Mouse (Mus musculus) lung, embryonic 15.5 days (tissue): ENCODE data around the gene Kcnv2. TPM values are rescaled to one million over a fixed set of nuclear protein-coding genes. Genes with fewer than 3 reads are reported as not detected.

Experiments used
- ATAC-seq: fragments of 200-750 bp; cut with Nextera tagmentation; 2 replicates; pipeline ENCODE4 v1.8.0; 2017; ENCODE audit warnings: moderate number of reproducible peaks, borderline replicate concordance; ENCODE audit not compliant: low FRiP score, low TSS enrichment; ENCODE audit errors: extremely low read depth
- H3K27ac ChIP-seq: fragments of 300-500 bp; sonication (generic); 2 replicates; pipeline ENCODE4 v1.5.1; 2015; ENCODE audit warnings: moderate library complexity, mild to moderate bottlenecking, inconsistent platforms
- H3K27me3 ChIP-seq: fragments of 300-500 bp; sonication (generic); 2 replicates; pipeline ENCODE4 v1.6.1; 2015; ENCODE audit warnings: inconsistent platforms
- H3K36me3 ChIP-seq: fragments of 300-500 bp; sonication (generic); 2 replicates; pipeline ENCODE4 v1.6.1; 2015; ENCODE audit warnings: inconsistent platforms
- H3K4me1 ChIP-seq: fragments of 300-500 bp; sonication (generic); 2 replicates; pipeline ENCODE4 v1.6.1; 2015; ENCODE audit warnings: inconsistent platforms
- H3K4me2 ChIP-seq: fragments of 300-500 bp; sonication (generic); 2 replicates; pipeline ENCODE4 v1.6.1; 2015; ENCODE audit warnings: inconsistent platforms, mild to moderate bottlenecking, moderate library complexity
- H3K4me3 ChIP-seq: fragments of 300-500 bp; sonication (generic); 2 replicates; pipeline ENCODE4 v1.5.1; 2015; ENCODE audit warnings: mild to moderate bottlenecking, inconsistent platforms
- H3K9ac ChIP-seq: fragments of 300-500 bp; sonication (generic); 2 replicates; pipeline ENCODE4 v1.6.1; 2015; ENCODE audit warnings: inconsistent platforms
- H3K9me3 ChIP-seq: fragments of 300-500 bp; sonication (generic); 2 replicates; pipeline ENCODE4 v1.6.1; 2016; ENCODE audit warnings: inconsistent platforms
- WGBS: fragments of 180-500 bp; shearing (Covaris S2); methylation state at CpG from one replicate; pipeline ENCODE4 v1.1.7; 2015; 5-methylcytosine and 5-hydroxymethylcytosine counted together
- polyA plus RNA-seq: library from polyadenylated mRNA; unstranded; fragments of >200 nt; fragmentation: Nextera tagmentation; extraction: Ambion mirVana; gene quantifications from 2 replicates; pipeline ENCODE4 v1.2.1, GENCODE M21; 2015

Gene Kcnv2
- polyA plus RNA-seq, 1 experiment from 2014 or later, result 0.05 TPM

DNA sequence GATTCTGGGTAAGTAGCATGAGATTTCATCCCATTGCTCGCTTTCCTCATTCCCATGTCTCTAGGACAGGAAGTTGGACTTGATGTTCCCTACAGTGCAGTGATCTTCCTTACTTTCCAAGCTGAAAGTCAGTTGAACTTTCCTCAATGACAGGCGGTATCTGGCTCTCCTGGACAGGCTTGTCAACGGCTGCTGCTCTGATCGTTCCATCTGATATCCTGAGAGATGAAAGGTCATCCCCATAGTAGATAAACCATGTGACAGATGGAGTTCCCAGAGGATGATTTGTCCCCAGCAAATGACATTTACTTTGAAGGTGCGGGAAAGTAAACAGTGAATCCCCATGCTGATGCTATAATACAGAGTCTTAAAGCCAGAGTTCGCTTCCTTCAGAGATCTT, 3.2 kb downstream of the Kcnv2 start:
- H3K27me3 ChIP-seq, result no peaks in the 10 kb centered on the region
- 47% methylated on average over 6 of the region's 6 CpGs for WGBS
- no peak overlapping the region for H3K9ac ChIP-seq
- no peak overlapping the region for H3K4me2 ChIP-seq
- H3K9me3 ChIP-seq, result no peaks in the 10 kb centered on the region
- no peak overlapping the region for H3K27ac ChIP-seq
- H3K36me3 ChIP-seq, result no peaks in the 10 kb centered on the region
- no peak overlapping the region for H3K4me3 ChIP-seq
- 0 out of 2 replicates have a peak, but pooled peaks cover 6% of the 10 kb centered on the region for H3K4me1 ChIP-seq
- no peak for ATAC-seq

DNA sequence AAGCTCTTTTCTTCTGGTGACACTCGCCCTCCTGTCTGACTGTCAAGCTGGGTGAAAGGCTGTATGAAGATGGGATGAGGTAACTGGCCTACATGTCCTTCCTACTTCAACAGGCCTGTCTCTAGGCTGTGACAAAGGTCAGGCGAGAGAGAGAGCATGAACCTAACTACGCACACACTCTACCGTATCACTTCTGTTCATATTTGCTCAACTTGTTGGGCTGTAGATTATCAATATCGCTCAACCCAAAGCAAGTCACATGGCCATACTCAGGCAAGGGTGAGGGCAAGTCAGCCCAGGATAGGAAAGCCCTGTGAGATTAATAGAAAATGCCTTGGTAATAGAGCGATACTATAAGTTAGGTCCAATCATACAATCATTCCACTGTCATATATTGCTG, 5.2 kb downstream of the Kcnv2 start:
- no peak for ATAC-seq
- 80% methylated on average over 6 of the region's 6 CpGs for WGBS
- H3K36me3 ChIP-seq, result no peaks in the 10 kb centered on the region
- H3K9ac ChIP-seq, result no peak overlapping the region
- no peak overlapping the region for H3K4me2 ChIP-seq
- H3K4me1 ChIP-seq, result 0 out of 2 replicates have a peak, but pooled peaks cover 11% of the 10 kb centered on the region
- no peak overlapping the region for H3K4me3 ChIP-seq
- no peaks in the 10 kb centered on the region for H3K27me3 ChIP-seq
- H3K9me3 ChIP-seq, result no peaks in the 10 kb centered on the region
- H3K27ac ChIP-seq, result no peak overlapping the region

DNA sequence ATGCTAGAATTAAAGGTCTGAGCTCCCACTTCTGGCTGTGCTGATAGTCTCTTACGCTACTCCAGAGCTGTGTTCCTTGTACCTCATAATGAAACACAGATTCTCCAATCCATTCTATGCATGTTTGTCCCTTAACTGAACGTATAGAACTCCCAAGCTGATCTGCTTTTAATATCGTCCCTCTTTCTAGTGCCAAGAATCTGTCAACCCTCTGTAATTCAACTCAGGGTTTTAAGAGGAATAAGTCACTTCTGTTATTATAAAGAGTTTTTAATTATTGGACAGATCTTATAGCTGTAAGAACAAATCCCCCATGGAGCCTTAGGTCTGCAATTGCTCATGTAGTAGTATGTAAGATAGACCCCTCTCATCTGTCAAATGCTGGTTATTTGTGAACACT, 5.8 kb downstream of the Kcnv2 start:
- H3K4me3 ChIP-seq, result no peak overlapping the region
- no peak overlapping the region for H3K27ac ChIP-seq
- 0 out of 2 replicates have a peak, but pooled peaks cover 11% of the 10 kb centered on the region for H3K4me1 ChIP-seq
- no peaks in the 10 kb centered on the region for H3K9me3 ChIP-seq
- H3K27me3 ChIP-seq, result no peaks in the 10 kb centered on the region
- H3K36me3 ChIP-seq, result no peaks in the 10 kb centered on the region
- no peak for ATAC-seq
- 53% methylated on average over 3 of the region's 3 CpGs for WGBS
- no peak overlapping the region for H3K4me2 ChIP-seq
- H3K9ac ChIP-seq, result no peak overlapping the region

DNA sequence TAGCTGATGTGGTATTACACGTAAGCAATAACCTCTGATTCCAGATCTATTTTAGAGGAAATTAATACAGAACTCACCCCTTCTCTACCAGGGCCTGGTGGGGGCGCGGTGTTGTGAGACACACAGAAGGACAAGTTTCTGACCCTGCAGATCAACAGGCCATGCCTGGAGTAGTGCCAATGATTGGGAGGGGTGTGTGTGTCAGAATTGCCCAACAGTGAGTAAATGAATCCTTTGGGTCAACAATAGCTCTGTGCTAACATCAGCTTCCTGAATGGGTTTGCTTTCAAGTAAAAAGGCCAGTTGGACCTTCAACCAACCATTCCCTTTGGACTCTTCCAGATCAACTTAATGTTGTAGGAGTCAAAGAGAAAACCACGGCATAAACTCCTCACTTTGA, 6.3 kb downstream of the Kcnv2 start:
- Histone ChIP-seq H3K27me3 (no peaks in the 10 kb centered on the region), H3K9me3 (no peaks in the 10 kb centered on the region), H3K9ac (no peak overlapping the region), H3K4me2 (no peak overlapping the region), H3K36me3 (no peaks in the 10 kb centered on the region), H3K27ac (no peak overlapping the region), H3K4me3 (no peak overlapping the region), H3K4me1 (0 out of 2 replicates have a peak, but pooled peaks cover 11% of the 10 kb centered on the region)
- WGBS, result 65% methylated on average over 4 of the region's 4 CpGs
- no peak for ATAC-seq

DNA sequence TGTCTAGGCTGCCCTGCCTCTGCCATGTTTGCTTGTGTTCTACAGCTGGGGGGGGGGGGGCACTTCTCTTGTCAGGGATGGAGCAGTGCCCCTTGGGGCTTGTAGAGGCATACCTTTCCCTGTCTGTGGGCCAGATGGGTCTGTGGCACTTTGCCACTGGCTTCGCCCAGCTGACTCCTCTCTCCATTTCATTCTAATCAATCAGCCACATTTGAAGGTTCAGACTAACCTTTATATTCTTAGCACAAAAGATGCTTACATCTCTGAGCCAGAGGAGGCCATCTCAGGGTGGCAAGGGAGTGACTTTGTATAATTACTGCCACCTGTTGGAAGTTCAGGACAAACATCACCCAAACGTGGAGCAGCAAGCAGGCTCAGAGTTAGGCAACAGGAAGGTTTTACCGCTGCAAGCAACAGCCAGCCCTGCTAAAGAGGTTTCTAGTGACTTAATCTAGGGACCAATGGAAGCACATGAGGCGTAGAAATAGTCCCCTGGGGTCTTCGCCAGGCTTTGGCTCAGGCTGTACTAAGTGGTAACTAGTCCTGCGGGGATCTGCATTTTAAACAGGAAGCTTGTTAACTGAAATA, 9.9 kb downstream of the Kcnv2 start:
- 0 out of 2 replicates have a peak, but pooled peaks cover 11% of the 10 kb centered on the region for H3K4me1 ChIP-seq
- H3K36me3 ChIP-seq, result no peaks in the 10 kb centered on the region
- no peak overlapping the region for H3K4me2 ChIP-seq
- H3K9me3 ChIP-seq, result no peaks in the 10 kb centered on the region
- H3K27me3 ChIP-seq, result no peaks in the 10 kb centered on the region
- H3K4me3 ChIP-seq, result no peak overlapping the region
- H3K9ac ChIP-seq, result no peak overlapping the region
- 59% methylated on average over 6 of the region's 6 CpGs for WGBS
- no peak for ATAC-seq
- H3K27ac ChIP-seq, result no peak overlapping the region

DNA sequence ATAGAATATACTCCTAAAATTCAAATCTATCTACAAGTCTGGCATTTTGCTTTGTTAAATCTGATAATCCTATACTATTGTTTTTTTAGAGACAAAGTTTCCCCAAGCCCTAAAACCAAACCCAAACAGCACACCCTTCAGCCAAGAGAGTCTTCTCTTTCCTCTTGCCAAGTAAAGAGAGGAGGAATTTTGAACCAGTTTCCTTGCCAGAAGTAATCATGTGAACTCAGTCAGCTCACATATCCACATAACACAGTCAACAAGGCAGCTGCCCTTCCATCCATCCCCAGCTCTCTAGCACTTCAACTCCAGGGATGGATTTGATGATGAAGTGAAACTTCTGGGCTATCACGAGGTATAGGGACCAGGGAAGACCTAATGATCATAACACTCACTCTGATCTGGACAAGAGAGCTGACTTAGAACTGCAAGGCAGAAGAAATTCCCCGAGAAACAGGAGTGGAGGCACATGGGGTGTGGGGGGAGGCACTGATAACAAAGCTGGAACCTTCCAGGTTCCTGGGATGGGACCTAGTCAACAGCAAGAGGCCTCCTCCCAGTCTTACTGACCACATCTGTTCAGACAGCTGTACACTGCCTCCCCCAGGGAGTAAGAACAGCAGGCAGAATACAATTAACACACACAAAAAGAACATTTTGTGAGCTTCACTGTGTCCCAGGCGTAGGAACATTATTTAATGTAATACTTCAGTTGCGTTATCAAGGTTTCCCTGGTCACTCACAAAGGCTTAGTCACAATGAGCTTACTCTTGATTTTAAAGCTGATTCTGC, 13.9 kb downstream of the Kcnv2 start:
- H3K4me3 ChIP-seq, result no peak overlapping the region
- 69% methylated on average over 4 of the region's 4 CpGs for WGBS
- no peaks in the 10 kb centered on the region for H3K36me3 ChIP-seq
- no peak overlapping the region for H3K9ac ChIP-seq
- no peak overlapping the region for H3K27ac ChIP-seq
- no peak for ATAC-seq
- no peaks in the 10 kb centered on the region for H3K27me3 ChIP-seq
- no peak overlapping the region for H3K4me2 ChIP-seq
- 0 out of 2 replicates have a peak, but pooled peaks cover 5% of the 10 kb centered on the region for H3K4me1 ChIP-seq
- H3K9me3 ChIP-seq, result no peaks in the 10 kb centered on the region

DNA sequence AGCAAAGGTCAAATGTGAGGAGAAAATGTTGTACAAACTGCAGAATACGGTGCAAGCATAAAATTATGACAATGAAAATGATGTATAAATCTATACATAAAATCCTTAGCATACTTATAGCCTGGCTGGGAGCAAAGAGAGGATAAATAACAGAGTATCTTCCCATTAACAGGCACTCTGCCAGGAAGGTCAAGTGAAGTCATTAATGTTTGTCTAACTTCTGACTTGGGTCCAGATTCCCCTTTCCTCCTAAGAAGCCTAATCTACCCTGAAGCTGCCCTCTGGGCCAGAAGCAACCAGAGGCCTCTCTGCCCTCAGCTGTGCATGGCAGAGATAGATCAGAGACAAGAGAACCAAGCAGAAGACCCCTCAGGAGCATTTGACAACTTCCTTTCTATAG, 24.1 kb downstream of the Kcnv2 start:
- H3K4me3 ChIP-seq, result no peak overlapping the region
- H3K27ac ChIP-seq, result no peak overlapping the region
- no peaks in the 10 kb centered on the region for H3K36me3 ChIP-seq
- no peaks in the 10 kb centered on the region for H3K27me3 ChIP-seq
- WGBS, result 62% methylated on average over 1 of the region's 1 CpGs
- H3K4me1 ChIP-seq, result no peaks in the 10 kb centered on the region
- no peak overlapping the region for H3K4me2 ChIP-seq
- no peaks in the 10 kb centered on the region for H3K9me3 ChIP-seq
- no peak for ATAC-seq
- H3K9ac ChIP-seq, result no peak overlapping the region

DNA sequence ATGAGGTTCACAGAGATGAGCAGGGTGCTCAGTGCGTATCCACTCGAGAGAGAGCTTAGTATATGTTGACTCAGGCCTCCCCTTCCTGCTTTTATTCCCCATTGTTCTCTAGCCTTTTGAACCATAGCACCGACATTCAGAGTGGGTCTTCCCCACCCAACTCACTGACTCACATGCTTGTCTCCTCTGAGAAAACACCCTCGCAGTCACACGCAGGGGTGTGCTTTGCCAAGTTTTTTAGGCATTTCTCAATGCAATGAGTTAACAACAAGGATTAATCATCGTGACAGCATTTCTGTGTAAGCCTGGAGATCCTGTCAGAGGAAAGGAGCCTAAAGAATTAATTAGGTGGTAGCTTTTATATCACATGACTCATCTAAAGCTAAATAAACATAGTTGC, 29.3 kb downstream of the Kcnv2 start:
- 30% methylated on average over 6 of the region's 6 CpGs for WGBS
- no peak for ATAC-seq

DNA sequence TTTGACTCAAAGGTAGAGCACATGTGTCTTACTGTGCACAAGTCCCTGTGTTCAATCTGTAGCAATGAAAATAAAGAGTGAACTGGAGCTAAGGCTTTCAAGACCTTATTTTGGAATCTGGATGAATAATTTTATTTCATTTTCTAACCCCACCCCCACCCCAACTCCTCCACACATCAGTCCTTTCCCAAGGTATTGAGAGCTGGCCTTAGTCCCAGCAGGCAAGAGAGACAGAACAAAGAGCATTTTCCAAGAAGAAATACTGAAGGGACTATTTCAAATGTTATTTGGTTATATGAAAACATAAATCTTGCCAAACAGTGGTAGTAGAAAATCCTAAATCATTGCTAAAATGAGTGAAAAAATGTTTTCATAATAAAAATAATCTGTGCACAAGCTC, 38.0 kb downstream of the Kcnv2 start:
- ATAC-seq, result no peak
- Histone ChIP-seq H3K9me3 (no peaks in the 10 kb centered on the region), H3K4me2 (no peak overlapping the region), H3K36me3 (no peaks in the 10 kb centered on the region), H3K9ac (no peak overlapping the region), H3K27me3 (no peaks in the 10 kb centered on the region), H3K4me3 (no peak overlapping the region), H3K4me1 (peaks cover 6% of the 10 kb centered on the region), H3K27ac (no peak overlapping the region)

More for the DNA sequence above, 29.3 kb downstream of the Kcnv2 start:
- Histone ChIP-seq H3K27me3 (no peaks in the 10 kb centered on the region), H3K27ac (no peak overlapping the region), H3K36me3 (no peaks in the 10 kb centered on the region), H3K9ac (no peak overlapping the region), H3K9me3 (no peaks in the 10 kb centered on the region), H3K4me3 (no peak overlapping the region), H3K4me1 (0 out of 2 replicates have a peak, but pooled peaks cover 3% of the 10 kb centered on the region), H3K4me2 (no peak overlapping the region)

DNA sequence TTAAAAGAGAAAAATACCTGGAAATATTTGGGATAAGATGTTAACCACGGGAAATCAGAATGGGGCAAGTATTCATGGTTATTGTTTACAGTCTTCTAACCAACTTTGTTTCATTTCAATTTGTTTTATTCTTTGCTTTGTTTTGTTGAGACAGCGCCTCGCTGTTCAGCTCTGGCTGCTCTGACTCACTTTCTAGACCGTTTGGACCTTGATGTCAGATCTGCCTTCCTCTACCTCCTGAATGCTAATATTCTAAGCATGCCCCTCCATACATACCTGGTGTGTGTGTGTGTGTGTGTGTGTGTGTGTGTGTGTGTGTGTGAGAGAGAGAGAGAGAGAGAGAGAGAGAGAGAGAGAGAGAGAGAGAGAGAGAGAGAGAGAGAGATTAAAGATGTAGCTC, 41.5 kb downstream of the Kcnv2 start:
- Histone ChIP-seq H3K9me3 (no peaks in the 10 kb centered on the region), H3K27ac (no peak overlapping the region), H3K4me1 (peaks cover 6% of the 10 kb centered on the region), H3K9ac (no peak overlapping the region), H3K4me3 (peak overlapping the region; percentile 10; the same call in 1 of the 2 replicates), H3K36me3 (no peaks in the 10 kb centered on the region), H3K27me3 (no peaks in the 10 kb centered on the region), H3K4me2 (peak overlapping the region; percentile 47)
- no peak for ATAC-seq
- 33% methylated on average over 4 of the region's 4 CpGs for WGBS

DNA sequence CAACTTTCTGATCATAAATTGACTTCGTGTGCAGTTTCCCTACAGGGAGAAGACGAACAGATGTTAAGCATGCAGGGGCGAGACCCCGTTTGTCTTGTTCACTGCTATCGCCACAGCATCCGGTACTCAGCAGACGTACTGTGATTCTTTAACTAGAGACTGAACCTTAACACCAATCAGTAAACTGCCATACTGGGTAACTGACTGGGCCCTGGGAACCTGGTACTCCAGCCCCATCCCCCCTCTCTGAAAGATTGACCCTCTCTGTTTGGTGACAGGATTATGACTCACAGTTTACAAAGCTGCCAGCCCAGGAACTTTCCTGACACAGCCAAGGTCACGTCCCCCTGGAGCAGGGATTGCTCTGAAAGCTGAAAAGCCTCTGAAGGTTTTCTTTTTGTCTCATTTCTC, 42.1 kb downstream of the Kcnv2 start:
- Histone ChIP-seq H3K4me1 (peaks cover 9% of the 10 kb centered on the region), H3K27ac (no peak overlapping the region), H3K9me3 (no peaks in the 10 kb centered on the region), H3K4me3 (peak overlapping the region; percentile 10), H3K4me2 (peak overlapping the region; percentile 47), H3K9ac (no peak overlapping the region), H3K36me3 (no peaks in the 10 kb centered on the region), H3K27me3 (no peaks in the 10 kb centered on the region)
- 2% methylated on average over 8 of the region's 8 CpGs for WGBS
- peak; percentile 57; the same call in 1 of the 2 replicates for ATAC-seq

DNA sequence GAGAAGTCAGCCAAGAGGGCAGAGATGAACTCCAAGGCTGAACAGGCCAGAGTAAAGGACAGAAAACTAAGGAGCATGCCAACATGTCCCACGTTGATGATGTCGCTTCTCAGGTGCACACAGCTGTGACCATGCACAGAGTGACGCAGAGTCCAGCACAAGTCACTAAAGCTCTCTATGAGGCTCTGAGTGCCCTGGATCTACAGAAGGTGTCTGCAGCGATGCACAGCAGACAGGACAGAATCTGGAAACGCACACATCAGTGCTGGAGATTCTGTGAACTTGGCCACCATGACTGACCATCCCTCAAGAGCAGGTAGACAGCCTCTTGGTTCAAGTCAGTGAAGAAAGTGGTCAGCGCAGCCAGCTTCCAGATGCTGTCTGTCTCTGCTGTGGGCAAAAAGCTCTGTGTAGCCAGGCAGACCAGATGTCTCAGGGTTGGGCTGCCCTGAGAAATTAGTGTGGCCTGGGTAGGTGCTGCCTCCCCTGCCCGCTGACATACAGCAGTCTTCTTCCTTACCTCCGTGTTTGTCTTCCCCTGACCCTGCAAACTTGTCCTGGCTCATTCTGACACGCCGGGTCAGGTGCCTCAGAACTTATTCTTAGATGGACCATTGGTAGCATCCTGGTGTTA, 43.8 kb downstream of the Kcnv2 start:
- H3K4me3 ChIP-seq, result no peak overlapping the region
- no peak overlapping the region for H3K9ac ChIP-seq
- no peaks in the 10 kb centered on the region for H3K36me3 ChIP-seq
- ATAC-seq, result no peak
- H3K27ac ChIP-seq, result no peak overlapping the region
- H3K4me1 ChIP-seq, result peaks cover 20% of the 10 kb centered on the region
- no peak overlapping the region for H3K4me2 ChIP-seq
- 81% methylated on average over 10 of the region's 10 CpGs for WGBS
- no peaks in the 10 kb centered on the region for H3K9me3 ChIP-seq
- H3K27me3 ChIP-seq, result no peaks in the 10 kb centered on the region
